ENCODE assay signal across 23 mouse cellular contexts in genomic region chr2:160973648-160974215, GRCm38 (mm10).
DNase-seq lines count a peak whose midpoint lies in the region; ATAC-seq and TF ChIP-seq lines count a peak whose summit lies in the region.
"Had no signal": no experiment of that assay in that cellular context is flagged by ENCODE, and none has a peak within 500 bp of the region (broad histone marks: within the 10 kb centered on the region; RNA-seq: fewer than 3 reads in every experiment).

No protein-coding gene starts in this region.

- DNase-seq in heart, adult 11 months: peak; percentile 61
- peak; percentile 40 to 49 for DNase-seq in kidney, adult 8-10 months
- DNase-seq in kidney, adult 18-20 months: no peak
- peak; percentile 96 for DNase-seq in liver, adult 2 months (ENCODE audit: extremely low read depth, low read depth, low spot score)
- peak; percentile 21 for DNase-seq in large intestine, adult 2 months (ENCODE audit: low read depth, low spot score)
- no peak for DNase-seq in forebrain, embryonic 10.5 days (ENCODE audit: extremely low spot score, low spot score)
- DNase-seq: adrenal gland, adult 8-10 months; B cell, adult 2 months; cerebellum, adult 8-10 months; cerebellum, postnatal 14 days; embryo, embryonic 11 days; gastrocnemius, postnatal 36 days; heart, adult 18-20 months; heart, postnatal 14 days had no signal

- ATAC-seq in heart, embryonic 12.5 days (ENCODE audit: insufficient number of reproducible peaks, low FRiP score): no peak
- ATAC-seq in liver, embryonic 12.5 days: no peak
- ATAC-seq: CD4-positive, CD25-positive, alpha-beta regulatory T cell, adult 4 months; forebrain, embryonic 15.5 days had no signal

- H3K36me3 ChIP-seq in heart, embryonic 12.5 days: peaks cover 82% of the 10 kb centered on the region
- H3K36me3 ChIP-seq in liver, adult 2 months (ENCODE audit: control insufficient read depth, insufficient read depth, low read length): peaks cover 21% of the 10 kb centered on the region
- H3K36me3 ChIP-seq in liver, embryonic 12.5 days: peaks cover 67% of the 10 kb centered on the region
- H3K36me3 ChIP-seq in forebrain, embryonic 10.5 days (replicated peaks): peaks cover 95% of the 10 kb centered on the region

- H3K4me2 ChIP-seq in heart, embryonic 12.5 days: no peak overlapping the region
- no peak overlapping the region for H3K4me2 ChIP-seq in liver, embryonic 12.5 days
- H3K4me2 ChIP-seq: embryonic facial prominence, embryonic 15.5 days; forebrain, embryonic 15.5 days; heart, embryonic 15.5 days had no signal

- no peak overlapping the region for H3K4me3 ChIP-seq in heart, embryonic 12.5 days
- no peak overlapping the region for H3K4me3 ChIP-seq in liver, adult 2 months (ENCODE audit: insufficient read depth, low read depth, low read length)
- H3K4me3 ChIP-seq in liver, embryonic 12.5 days: no peak overlapping the region
- H3K4me3 ChIP-seq in forebrain, embryonic 10.5 days: no peak overlapping the region
- H3K4me3 ChIP-seq: embryonic facial prominence, embryonic 15.5 days; erythroblast, embryonic 14.5 days; forebrain, embryonic 15.5 days; heart, embryonic 10.5 days; heart, embryonic 15.5 days had no signal

- no peak overlapping the region for H3K9ac ChIP-seq in heart, embryonic 12.5 days
- H3K9ac ChIP-seq in liver, adult 2 months (ENCODE audit: low read depth, low read length): no peak overlapping the region
- no peak overlapping the region for H3K9ac ChIP-seq in liver, embryonic 12.5 days
- H3K9ac ChIP-seq: embryonic facial prominence, embryonic 15.5 days; forebrain, embryonic 15.5 days; heart, embryonic 15.5 days had no signal

- H3K79me2 ChIP-seq in liver, adult 2 months (ENCODE audit: control insufficient read depth, insufficient read depth, low read length): no peaks in the 10 kb centered on the region

- no peaks in the 10 kb centered on the region for H3K9me3 ChIP-seq in heart, embryonic 12.5 days (replicated peaks)
- H3K9me3 ChIP-seq in liver, embryonic 12.5 days (replicated peaks): no peaks in the 10 kb centered on the region
- H3K9me3 ChIP-seq in forebrain, embryonic 10.5 days: no peaks in the 10 kb centered on the region
- H3K9me3 ChIP-seq: embryonic facial prominence, embryonic 15.5 days; forebrain, embryonic 15.5 days; G1E; heart, embryonic 10.5 days; heart, embryonic 15.5 days had no signal

- 82% methylated on average over 5 of the region's 5 CpGs for WGBS in heart, embryonic 12.5 days
- WGBS in liver, adult 2 months: 26% methylated on average over 5 of the region's 5 CpGs
- WGBS in liver, embryonic 12.5 days (ENCODE audit: insufficient replicate concordance): 73% methylated on average over 5 of the region's 5 CpGs
- 33% methylated on average over 5 of the region's 5 CpGs for WGBS in large intestine, adult 2 months
- 89% methylated on average over 5 of the region's 5 CpGs for WGBS in forebrain, embryonic 10.5 days

- no peaks in the 10 kb centered on the region for H3K27me3 ChIP-seq in heart, embryonic 12.5 days (replicated peaks)
- no peaks in the 10 kb centered on the region for H3K27me3 ChIP-seq in liver, adult 2 months (ENCODE audit: control insufficient read depth, insufficient read depth, low read length)
- H3K27me3 ChIP-seq in liver, embryonic 12.5 days (replicated peaks): no peaks in the 10 kb centered on the region
- no peaks in the 10 kb centered on the region for H3K27me3 ChIP-seq in forebrain, embryonic 10.5 days (ENCODE audit: poor library complexity, severe bottlenecking)
- H3K27me3 ChIP-seq: embryonic facial prominence, embryonic 15.5 days; forebrain, embryonic 15.5 days; heart, embryonic 15.5 days had no signal

- H3K27ac ChIP-seq in heart, embryonic 12.5 days (ENCODE audit: poor library complexity, severe bottlenecking): no peak overlapping the region
- H3K27ac ChIP-seq in liver, adult 2 months (replicated peaks; ENCODE audit: insufficient read depth, low read depth, low read length): peak overlapping the region; percentile 76
- H3K27ac ChIP-seq in liver, embryonic 12.5 days: no peak overlapping the region
- no peak overlapping the region for H3K27ac ChIP-seq in forebrain, embryonic 10.5 days
- H3K27ac ChIP-seq: embryonic facial prominence, embryonic 15.5 days; forebrain, embryonic 15.5 days; heart, embryonic 10.5 days; heart, embryonic 15.5 days had no signal

- H3K4me1 ChIP-seq in heart, embryonic 12.5 days (replicated peaks): 0 out of 2 replicates have a peak, but pooled peaks cover 6% of the 10 kb centered on the region
- no peaks in the 10 kb centered on the region for H3K4me1 ChIP-seq in liver, adult 2 months (ENCODE audit: control insufficient read depth, insufficient read depth, low read length)
- H3K4me1 ChIP-seq in liver, embryonic 12.5 days: no peaks in the 10 kb centered on the region
- no peaks in the 10 kb centered on the region for H3K4me1 ChIP-seq in forebrain, embryonic 10.5 days
- H3K4me1 ChIP-seq: embryonic facial prominence, embryonic 15.5 days; heart, embryonic 10.5 days had no signal

- TF ChIP-seq CTCF in liver, adult 2 months (IDR thresholded peaks at IDR 0.05; ENCODE audit: low read depth, low read length): no peak

- 0 out of 2 replicates have a peak, but pooled peaks have one; percentile 38 for TF ChIP-seq POLR2A in liver, adult 2 months (IDR thresholded peaks at IDR 0.05; ENCODE audit: extremely low read depth, insufficient read depth, low read length)

Comparison
In these comparisons a context has a peak if more than half of its experiments do, and no peak if none do; other contexts are left out.
1. DNase-seq: peak in heart, adult 11 months (single experiment), kidney, adult 8-10 months (2 of 2), liver, adult 2 months (single experiment) and large intestine, adult 2 months (single experiment); none in kidney, adult 18-20 months (single experiment) and forebrain, embryonic 10.5 days (single experiment).